Mouse (Mus musculus) cerebellum, adult 2 months (tissue): ENCODE results near the gene Aldh1b1. TPM values are rescaled to one million over a fixed set of nuclear protein-coding genes. Genes with fewer than 3 reads are reported as not detected.

ENCODE experiments used
- DNase-seq, 2 experiments: peaks; one replicate each; pipeline ENCODE4 v3.0.0; 2021
- H3K27ac ChIP-seq: fragments of 200-500 bp; 2 replicates; pipeline ENCODE4 v1.5.1; 2012; ENCODE audit warnings: low read length, control low read depth, inconsistent platforms; ENCODE audit not compliant: insufficient read depth
- H3K27me3 ChIP-seq: fragments of 200-500 bp; 2 replicates; pipeline ENCODE4 v1.6.1; 2012; ENCODE audit warnings: inconsistent platforms, mild to moderate bottlenecking, low read length, moderate library complexity; ENCODE audit not compliant: control insufficient read depth, insufficient read depth
- H3K4me1 ChIP-seq: fragments of 200-500 bp; 2 replicates; pipeline ENCODE4 v1.6.1; 2011; ENCODE audit warnings: low read length; ENCODE audit not compliant: control insufficient read depth, insufficient read depth
- H3K4me3 ChIP-seq: fragments of 200-500 bp; replicated peaks from 2 replicates; pipeline ENCODE3; 2011; ENCODE audit warnings: mild to moderate bottlenecking, low read depth, low read length, control low read depth; ENCODE audit not compliant: insufficient read depth
- CTCF ChIP-seq: fragments of 200-500 bp; IDR thresholded peaks from 2 replicates; pipeline ENCODE4 v1.5.1; 2011; ENCODE audit warnings: low read depth, mild to moderate bottlenecking, control low read depth, low read length, moderate library complexity, borderline replicate concordance; ENCODE audit not compliant: insufficient read depth
- POLR2A ChIP-seq: fragments of 200-500 bp; IDR thresholded peaks from 2 replicates; pipeline ENCODE4 v1.6.1; 2011; ENCODE audit warnings: low read length, control low read depth, borderline replicate concordance; ENCODE audit not compliant: insufficient read depth
- WGBS: fragments of 180-500 bp; shearing (Covaris S2); methylation state at CpG from one replicate; pipeline ENCODE4 v1.1.7; 2018; 5-methylcytosine and 5-hydroxymethylcytosine counted together
- polyA plus RNA-seq: library from polyadenylated mRNA; depleted of rRNA; stranded (reverse); fragments of >200 nt; gene quantifications from 2 replicates; pipeline ENCODE4 v1.2.3, GENCODE M21; 2012; rRNA removed

Aldh1b1 gene
- polyA plus RNA-seq, 1 experiment = 2.7 TPM

DNA sequence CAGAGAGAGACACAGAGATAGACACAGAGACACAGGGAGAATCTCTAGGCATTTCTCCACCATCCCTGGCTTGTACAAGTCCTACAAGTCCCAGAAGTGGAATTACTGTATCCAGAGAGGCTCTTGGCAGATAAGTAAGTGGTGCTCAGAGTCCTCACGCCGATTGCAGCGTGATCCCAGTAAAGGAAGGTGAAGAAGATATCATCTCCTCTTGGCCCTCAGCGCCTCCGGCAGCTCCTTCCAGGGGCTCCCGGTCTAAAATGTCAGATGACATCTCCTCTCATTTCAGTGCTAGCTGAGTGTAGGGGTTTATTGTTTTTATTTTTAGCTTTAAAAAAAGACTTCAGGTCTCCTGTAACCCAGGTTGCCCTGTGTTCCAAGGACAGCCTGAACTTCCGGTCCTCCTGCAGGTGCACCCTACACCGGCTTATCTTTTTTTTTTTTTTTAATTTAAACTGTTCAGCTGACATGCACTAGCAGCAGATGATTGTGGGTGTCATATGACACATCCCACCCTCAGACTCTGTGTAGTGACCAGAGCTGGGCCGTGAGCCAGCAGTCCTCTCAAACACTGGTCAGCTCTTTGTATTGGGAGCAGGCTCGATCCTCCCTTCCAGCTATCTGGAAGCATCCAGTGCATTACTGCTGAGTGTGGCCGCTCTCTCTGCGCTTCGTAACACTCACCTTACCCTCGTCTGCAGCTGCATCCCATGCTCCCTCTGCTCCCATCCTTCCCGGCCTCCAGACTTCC is 54.8 kb downstream of the Aldh1b1 start:
- no peaks in the 10 kb centered on the region for H3K4me1 ChIP-seq
- DNase-seq = no peak
- no peak for TF ChIP-seq POLR2A
- TF ChIP-seq CTCF = no peak
- no peaks in the 10 kb centered on the region; the same call in 1 of the 2 replicates for H3K27me3 ChIP-seq
- WGBS = 78% methylated on average over 15 of the region's 15 CpGs
- H3K4me3 ChIP-seq = no peak overlapping the region
- H3K27ac ChIP-seq = no peak overlapping the region

Other genes starting within 250 kb of the Aldh1b1 start
- gene Igfbpl1, start 27.9 kb downstream of the Aldh1b1 start, polyA plus RNA-seq = 0.38 and 0.51 TPM in 2 replicates
- gene Stra6l, start 49.6 kb downstream of the Aldh1b1 start, polyA plus RNA-seq = 0.03 and 0.05 TPM in 2 replicates
- gene Ccdc180, start 91.3 kb downstream of the Aldh1b1 start, polyA plus RNA-seq = 0.29 TPM in 2 replicates
- 29.6 and 31.7 TPM in 2 replicates for gene Tdrd7, start 166.3 kb downstream of the Aldh1b1 start, polyA plus RNA-seq
- gene Tmod1, start 239.9 kb downstream of the Aldh1b1 start, polyA plus RNA-seq = 55.4 and 55.7 TPM in 2 replicates